Mouse (Mus musculus): Measurements from ENCODE around the gene 2010111I01Rik.
"Not testable (repeated sequence)": the region's sequence is repeated elsewhere in the genome, so short reads cannot be mapped to it uniquely, and the experiment has no call there.

The 2010111I01Rik gene

DNA sequence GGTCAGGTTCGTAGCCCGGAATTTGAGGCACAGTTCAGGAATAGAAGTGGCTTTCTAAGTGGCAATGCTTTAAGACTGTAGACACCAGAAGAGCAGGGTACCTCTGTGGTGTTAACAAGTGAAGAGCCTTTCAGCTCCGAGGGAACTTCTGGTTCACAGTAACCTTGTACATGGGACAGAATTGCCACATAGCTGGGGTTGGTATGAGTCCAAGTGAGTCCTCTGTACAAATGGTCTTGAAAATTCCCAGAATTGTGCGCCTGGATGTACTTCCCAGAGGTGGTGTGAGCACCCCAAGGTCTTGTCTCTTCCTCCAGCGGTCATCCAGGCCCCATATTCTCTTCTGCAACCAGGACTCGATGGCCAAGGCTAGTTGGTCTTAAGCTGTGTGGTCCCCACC is 326.3 kb downstream of the 2010111I01Rik start:
- DNase-seq (ENCODE audit: low read depth), result no peak

DNA sequence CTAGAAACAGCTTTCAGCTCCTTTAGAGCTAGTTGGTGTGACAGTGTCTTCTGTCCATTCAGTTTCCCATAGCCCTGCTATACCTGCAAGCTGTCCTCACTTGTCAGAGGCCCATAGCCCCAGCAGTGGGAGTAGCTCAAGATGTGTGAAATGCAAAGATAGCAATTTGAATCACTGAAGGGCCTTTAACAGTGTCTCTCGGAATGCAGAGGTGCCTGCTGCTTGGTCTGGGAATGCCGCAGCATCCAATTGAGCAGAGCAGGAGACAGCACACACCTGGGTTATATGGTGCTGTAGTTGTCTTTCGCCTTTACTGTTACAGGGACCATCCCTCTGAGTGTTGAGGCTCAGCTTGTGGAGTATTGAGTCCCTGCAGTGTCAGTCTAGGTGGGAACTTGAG is 329.0 kb downstream of the 2010111I01Rik start:
- no peak for DNase-seq (ENCODE audit: low read depth)

- DNase-seq (ENCODE audit: low read depth), result no peak
These were observed 329.9 kb downstream of the 2010111I01Rik start for GRCm38 (mm10) chr13:63294359-63295193.

GRCm38 (mm10) chr13:63296300-63296699 is 331.6 kb downstream of the 2010111I01Rik start:
- DNase-seq (ENCODE audit: low read depth), result no peak

DNA sequence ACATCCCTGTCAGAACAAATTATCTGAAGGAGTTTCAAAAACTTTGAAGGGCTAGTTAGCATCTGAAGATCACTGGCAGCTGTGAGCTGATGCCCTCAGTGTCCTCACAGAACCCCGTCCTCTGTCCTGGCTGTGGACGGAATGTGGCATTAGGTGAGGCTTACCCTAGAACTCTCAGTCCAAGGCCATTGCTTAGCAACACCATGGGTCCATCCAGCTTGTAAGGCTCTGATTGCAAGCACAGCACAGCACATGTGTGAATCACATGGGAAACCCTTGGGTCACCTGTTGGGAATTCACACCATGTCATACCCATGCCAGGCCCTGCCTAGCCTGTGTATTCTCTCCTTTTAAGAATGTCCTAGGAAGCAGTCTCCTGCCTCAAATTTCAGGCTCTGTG is 332.3 kb downstream of the 2010111I01Rik start:
- DNase-seq (ENCODE audit: low read depth), result no peak

GRCm38 (mm10) chr13:63297933-63298332 is 333.2 kb downstream of the 2010111I01Rik start:
- DNase-seq (ENCODE audit: low read depth), result no peak

- DNase-seq (ENCODE audit: low read depth), result no peak
These were observed 334.2 kb downstream of the 2010111I01Rik start for GRCm38 (mm10) chr13:63298931-63299330.

- DNase-seq (ENCODE audit: low read depth), result no peak
These were observed 336.2 kb downstream of the 2010111I01Rik start for GRCm38 (mm10) chr13:63300929-63301328.

DNA sequence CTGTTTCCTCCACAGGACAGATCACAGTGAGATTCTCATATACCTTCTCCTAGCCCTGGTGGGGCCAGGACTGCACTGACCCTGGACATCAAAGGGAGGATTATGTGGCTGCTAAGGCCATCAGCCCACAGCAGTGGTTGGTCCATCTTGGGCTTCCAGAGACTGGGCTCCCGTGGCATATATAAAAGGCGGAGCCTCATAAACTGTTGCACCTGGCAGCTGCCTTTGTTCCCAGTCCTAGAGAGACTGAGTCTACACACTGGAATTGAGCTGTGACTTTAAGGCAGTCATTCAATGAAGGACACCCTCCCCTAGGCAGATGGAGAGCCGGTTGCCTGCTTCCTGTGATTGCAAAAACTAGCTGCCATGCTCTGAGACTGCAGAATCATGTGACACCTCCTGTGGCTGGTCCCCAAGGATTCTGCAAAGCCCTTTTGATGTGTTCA is 337.1 kb downstream of the 2010111I01Rik start:
- DNase-seq (ENCODE audit: low read depth), result no peak

- no peak for DNase-seq (ENCODE audit: low read depth)
These were observed 337.7 kb downstream of the 2010111I01Rik start for GRCm38 (mm10) chr13:63302381-63302780.

- DNase-seq (ENCODE audit: low read depth), result no peak
These were observed 339.6 kb downstream of the 2010111I01Rik start for GRCm38 (mm10) chr13:63304124-63304792.

DNA sequence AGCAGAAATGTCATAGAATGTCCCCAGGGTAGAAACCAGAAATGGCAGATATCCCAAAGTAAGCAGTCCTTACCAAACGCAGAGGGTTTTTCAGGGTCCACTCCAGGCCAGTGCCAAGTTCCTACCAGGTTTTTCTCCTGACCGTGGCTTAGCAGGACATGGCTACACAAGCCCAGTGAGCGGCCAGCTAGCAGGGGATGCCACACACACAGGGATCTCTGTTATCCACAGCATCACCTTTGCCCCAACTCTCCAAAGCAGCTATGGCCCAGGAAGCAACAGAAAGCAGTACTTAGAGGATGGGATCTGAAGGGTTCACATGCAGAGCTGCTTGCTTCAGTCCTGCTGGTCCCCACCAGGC is 340.1 kb downstream of the 2010111I01Rik start:
- DNase-seq (ENCODE audit: low read depth), result no peak

GRCm38 (mm10) chr13:63305160-63306011 is 340.7 kb downstream of the 2010111I01Rik start:
- DNase-seq (ENCODE audit: low read depth), result no peak

GRCm38 (mm10) chr13:63306768-63307167 is 342.1 kb downstream of the 2010111I01Rik start:
- no peak for DNase-seq (ENCODE audit: low read depth)

DNA sequence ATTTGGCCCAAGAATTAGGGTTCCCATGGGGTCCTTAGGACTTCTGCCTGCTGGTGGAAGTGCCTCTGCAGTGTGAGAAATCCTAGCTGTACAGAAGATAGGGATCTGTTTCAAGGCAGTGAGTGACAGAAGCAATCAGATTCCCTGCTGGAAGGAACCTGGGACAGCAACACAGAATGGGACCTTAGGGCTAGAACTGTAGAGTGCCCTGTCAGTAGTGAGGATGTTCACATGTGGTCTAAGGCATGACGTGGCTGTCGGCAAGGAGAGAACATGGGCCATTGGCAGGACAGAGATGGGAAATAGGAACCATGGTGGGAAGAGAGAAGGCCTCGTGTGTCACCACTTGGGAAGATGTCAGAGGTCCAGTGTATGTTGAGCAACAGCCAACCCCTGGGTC is 344.9 kb downstream of the 2010111I01Rik start:
- no peak for DNase-seq (ENCODE audit: low read depth)

DNA sequence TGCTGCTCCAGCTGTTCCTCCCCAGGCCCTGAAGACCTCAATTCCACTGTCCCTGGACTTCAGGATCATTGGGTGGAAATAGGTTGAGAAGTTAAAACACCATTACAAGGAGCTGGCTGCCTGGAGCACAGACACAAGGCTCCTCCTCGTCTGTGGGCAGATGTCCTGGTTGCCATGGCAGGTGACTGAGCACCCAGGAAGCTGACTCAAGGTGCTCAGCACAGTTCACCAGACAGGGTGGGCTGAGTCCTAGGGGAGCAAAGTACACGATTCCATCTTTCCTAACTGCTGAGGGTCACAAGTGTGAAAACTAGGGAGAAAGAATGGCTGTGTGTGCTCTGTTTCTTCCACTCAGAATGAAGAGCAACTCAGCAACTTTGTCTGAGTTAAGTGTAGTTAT is 346.5 kb downstream of the 2010111I01Rik start:
- DNase-seq (ENCODE audit: low read depth), result no peak

DNA sequence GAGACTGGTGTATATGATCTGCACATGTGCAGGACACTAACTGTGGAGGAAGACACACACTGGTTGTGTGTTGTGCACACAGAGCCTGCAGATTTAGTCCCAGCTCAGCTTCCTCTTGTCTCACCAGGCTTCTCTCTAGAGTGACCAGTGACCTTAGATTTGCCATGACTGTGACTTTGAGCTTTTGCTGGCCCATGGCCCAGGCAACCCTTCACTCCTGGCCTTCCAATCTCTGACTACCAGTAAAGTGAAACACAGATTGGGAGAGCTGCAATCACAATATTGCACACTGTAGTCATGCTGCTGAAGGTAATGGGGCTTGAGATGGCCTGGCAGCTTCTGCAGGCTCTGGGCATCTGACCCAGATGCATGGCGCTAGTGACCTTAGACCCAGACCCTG is 348.6 kb downstream of the 2010111I01Rik start:
- no peak for DNase-seq (ENCODE audit: low read depth)

DNA sequence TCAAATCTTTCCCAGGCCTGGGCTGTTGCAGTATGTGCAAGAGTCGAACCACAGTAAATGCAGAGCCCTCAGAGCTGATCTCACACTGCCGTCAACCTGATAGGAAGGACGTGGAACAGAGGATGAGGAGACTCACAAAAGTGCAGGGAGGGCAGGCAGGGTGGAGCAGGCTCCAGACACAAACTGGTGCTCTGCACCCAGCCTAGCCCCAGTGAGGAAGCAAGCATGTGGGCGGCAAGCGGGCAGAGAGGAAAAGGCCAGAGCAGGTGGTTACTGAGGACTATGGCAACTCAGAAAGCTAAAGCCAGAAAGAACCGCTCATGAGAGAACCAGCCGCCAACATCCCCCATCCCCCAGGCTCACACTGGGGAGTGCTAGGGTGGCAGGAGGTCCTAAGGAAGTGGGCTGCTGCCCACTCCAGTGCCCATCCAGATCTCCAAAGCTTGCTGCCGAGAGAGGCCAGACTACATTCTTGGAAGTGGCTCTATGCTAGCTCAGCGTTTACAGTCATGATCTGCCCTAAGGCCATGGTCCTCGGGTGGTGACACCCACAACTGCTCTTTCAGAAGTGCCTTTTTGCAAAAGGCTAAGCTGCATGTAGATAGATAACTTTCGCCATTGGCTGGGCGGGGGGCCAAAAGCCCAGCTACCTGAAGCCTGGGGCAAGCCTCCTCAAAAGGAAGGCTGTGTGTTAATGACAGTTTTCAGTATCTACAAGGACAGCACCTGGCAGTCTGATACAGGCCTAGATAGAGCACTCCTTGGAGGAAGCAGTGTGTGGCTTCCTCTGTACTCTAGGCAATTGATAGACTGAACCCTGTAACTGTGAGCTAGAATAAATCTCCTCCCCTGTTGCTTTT is 349.3 kb downstream of the 2010111I01Rik start:
- no peak for DNase-seq (ENCODE audit: low read depth)

GRCm38 (mm10) chr13:63314608-63314920 is 349.9 kb downstream of the 2010111I01Rik start:
- DNase-seq (ENCODE audit: low read depth), result no peak

DNA sequence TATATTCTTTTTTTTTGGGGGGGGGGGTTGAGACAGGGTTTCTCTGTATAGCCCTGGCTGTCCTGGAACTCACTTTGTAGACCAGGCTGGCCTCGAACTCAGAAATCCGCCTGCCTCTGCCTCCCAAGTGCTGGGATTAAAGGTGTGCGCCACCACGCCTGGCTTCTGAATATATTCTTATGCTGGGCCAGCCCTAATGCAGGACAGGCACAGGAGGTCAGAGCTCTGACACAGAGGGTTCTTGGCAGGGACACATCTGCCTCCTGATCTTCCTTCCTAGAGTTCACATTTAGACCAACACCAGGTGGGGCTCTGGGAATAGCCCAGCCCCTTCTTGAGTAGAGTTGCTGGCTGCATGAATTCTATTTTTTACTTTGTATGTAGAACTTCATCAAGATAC is 350.4 kb downstream of the 2010111I01Rik start:
- not testable (repeated sequence) for DNase-seq (ENCODE audit: low read depth)

DNA sequence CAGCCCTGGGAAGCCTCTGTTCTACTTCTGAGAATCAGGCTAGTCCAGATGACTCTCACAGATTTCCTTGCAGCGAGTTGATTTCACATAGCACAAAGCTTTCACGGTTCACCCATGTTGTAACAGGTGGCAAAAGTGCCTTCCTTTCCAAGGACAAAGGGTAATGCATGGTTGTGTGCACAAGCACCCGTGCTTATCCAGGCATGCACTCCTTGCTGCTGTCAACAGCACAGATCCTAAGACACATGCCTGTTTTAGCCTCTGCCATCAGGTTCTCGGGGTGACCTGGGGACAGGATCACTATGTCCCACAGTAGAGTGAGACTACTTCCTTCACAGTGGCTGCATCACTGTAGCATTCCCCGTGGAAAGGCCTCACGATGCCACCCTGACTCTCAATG is 351.1 kb downstream of the 2010111I01Rik start:
- no peak for DNase-seq (ENCODE audit: low read depth)

DNA sequence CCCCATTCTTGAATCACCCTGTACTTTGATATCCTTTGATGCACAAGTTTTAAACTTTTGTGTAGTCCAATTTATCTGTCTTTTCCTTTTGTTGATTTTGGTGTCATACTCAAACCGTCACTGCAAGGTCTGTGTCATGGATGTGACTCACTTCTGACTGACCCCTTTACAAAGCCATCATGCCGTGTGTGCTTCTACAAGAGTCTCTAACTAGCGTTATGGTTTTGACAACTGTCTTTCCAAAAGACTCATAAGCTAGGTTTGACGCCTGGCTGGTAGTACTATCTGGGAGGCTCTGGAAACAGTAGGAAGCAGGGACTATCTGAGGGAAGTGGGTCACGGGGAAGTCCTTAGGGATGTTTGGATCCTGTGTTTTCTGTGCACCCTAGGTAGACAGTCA is 351.7 kb downstream of the 2010111I01Rik start:
- DNase-seq (ENCODE audit: low read depth), result no peak

All from c-Kit-positive CD71-negative TER-119-negative erythroid progenitor cells, embryonic 14.5 days (primary cell).